Mouse (Mus musculus): ENCODE results near the gene Tiam2. TPM values are rescaled to one million over a fixed set of nuclear protein-coding genes. Genes with fewer than 3 reads are reported as not detected.
"Not testable (repeated sequence)": the region's sequence is repeated elsewhere in the genome, so short reads cannot be mapped to it uniquely, and the experiment has no call there.

Gene Tiam2
- polyA plus RNA-seq, 1 experiment from 2014 or later: 4.9 TPM

DNA sequence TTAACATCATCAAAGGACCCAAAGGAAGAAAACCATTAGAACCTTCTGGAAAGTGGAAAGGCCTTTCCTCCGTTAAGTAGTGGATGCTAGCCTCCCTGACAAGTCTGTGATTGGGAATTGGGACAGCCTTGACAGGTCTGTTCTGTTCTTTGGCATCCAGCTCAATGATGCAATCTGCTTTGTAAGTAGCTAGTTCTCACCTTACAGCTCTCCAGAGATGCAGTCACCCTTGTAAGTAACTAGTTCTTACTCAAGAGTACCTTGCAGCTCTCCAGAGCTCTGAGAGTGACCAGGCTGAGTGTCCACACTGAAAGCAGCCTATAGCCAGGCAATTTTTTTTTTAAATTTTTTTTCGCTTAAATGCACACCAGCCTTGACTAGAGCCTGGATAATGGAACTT is 21.4 kb downstream of the Tiam2 start:
- Histone ChIP-seq H3K9ac (replicated peaks) (no peak overlapping the region), H3K4me1 (replicated peaks) (peaks cover 7% of the 10 kb centered on the region; the same call in 1 of the 2 replicates), H3K9me3 (no peaks in the 10 kb centered on the region), H3K4me2 (replicated peaks) (no peak overlapping the region), H3K27ac (no peak overlapping the region), H3K27me3 (no peaks in the 10 kb centered on the region), H3K36me3 (no peaks in the 10 kb centered on the region), H3K4me3 (replicated peaks) (no peak overlapping the region)
- ATAC-seq: no peak
- WGBS: 85% methylated on average over 2 of the region's 2 CpGs

DNA sequence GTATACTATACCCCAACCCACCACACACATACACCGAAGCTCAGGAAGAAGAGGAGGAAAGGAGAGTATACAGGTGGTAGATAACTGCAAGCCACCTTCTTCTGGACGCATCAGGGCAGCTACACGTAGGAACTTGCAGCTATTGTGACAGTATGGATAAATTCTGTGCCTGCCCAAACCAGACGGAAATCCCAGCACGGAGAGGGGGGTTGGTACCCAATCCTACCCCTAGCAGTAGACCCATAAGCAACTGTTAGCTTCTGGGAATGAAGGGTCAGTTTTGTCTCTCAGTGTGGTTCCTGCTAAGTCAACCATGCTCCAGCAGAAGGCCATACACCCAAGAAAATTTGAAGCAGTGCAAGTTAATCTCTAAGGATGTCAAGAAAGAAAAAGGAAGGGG is 23.0 kb downstream of the Tiam2 start:
- no peak overlapping the region for H3K27ac ChIP-seq
- H3K27me3 ChIP-seq: no peaks in the 10 kb centered on the region
- H3K4me3 ChIP-seq (replicated peaks): no peak overlapping the region
- no peak for ATAC-seq
- H3K9ac ChIP-seq (replicated peaks): no peak overlapping the region
- no peak overlapping the region for H3K4me2 ChIP-seq (replicated peaks)
- H3K9me3 ChIP-seq: no peaks in the 10 kb centered on the region
- 89% methylated on average over 5 of the region's 5 CpGs for whole genome bisulfite sequencing
- H3K36me3 ChIP-seq: no peaks in the 10 kb centered on the region
- H3K4me1 ChIP-seq (replicated peaks): peaks cover 7% of the 10 kb centered on the region; the same call in 1 of the 2 replicates

DNA sequence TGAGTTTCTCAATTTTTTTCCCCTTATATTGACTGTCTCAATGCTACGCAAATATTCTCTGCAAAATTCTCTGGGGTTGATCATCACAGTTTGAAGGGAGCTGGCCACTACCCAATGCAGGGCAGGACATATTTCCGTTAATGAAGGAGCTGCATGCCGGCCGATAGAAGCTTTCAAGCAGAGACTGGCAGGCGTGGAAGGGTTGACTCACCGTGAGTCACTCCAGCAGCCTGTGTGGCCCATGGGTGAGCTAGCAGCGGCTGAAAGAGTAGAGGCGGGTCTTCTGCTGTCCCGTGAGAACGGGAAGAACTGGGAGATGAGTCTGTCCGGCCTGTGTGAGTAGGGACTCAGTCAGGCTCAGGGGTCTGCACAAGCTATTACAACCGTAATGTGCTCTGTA is 23.6 kb downstream of the Tiam2 start:
- ATAC-seq: no peak
- no peaks in the 10 kb centered on the region for H3K27me3 ChIP-seq
- H3K4me1 ChIP-seq (replicated peaks): peaks cover 4% of the 10 kb centered on the region; the same call in 1 of the 2 replicates
- no peak overlapping the region for H3K4me2 ChIP-seq (replicated peaks)
- no peaks in the 10 kb centered on the region for H3K9me3 ChIP-seq
- no peak overlapping the region for H3K4me3 ChIP-seq (replicated peaks)
- no peaks in the 10 kb centered on the region for H3K36me3 ChIP-seq
- no peak overlapping the region for H3K9ac ChIP-seq (replicated peaks)
- 80% methylated on average over 12 of the region's 12 CpGs for WGBS
- H3K27ac ChIP-seq: no peak overlapping the region

DNA sequence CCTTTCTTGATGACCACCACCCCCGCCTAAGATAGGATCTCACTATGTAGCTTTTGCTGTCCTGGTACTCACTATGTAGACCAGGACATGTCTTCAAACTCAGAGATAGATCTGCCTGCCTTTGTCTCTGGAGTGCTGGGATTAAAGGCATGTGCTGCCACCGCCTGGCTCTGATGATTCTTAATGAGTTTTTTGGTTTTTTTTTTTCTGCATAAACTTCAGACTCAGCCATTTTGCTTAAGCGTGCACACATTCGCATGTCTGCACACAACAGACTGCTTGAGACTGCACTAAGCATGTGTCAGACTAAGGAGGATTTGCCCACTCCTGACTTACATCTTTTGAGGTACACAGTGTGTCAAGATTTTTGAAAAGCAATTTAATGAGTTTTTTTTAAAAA is 24.0 kb downstream of the Tiam2 start:
- WGBS: 81% methylated on average over 4 of the region's 4 CpGs
- Histone ChIP-seq H3K9me3 (no peaks in the 10 kb centered on the region), H3K36me3 (no peaks in the 10 kb centered on the region), H3K4me1 (replicated peaks) (no peaks in the 10 kb centered on the region), H3K9ac (replicated peaks) (no peak overlapping the region), H3K4me2 (replicated peaks) (no peak overlapping the region), H3K27ac (no peak overlapping the region), H3K4me3 (replicated peaks) (no peak overlapping the region), H3K27me3 (no peaks in the 10 kb centered on the region)
- no peak for ATAC-seq

DNA sequence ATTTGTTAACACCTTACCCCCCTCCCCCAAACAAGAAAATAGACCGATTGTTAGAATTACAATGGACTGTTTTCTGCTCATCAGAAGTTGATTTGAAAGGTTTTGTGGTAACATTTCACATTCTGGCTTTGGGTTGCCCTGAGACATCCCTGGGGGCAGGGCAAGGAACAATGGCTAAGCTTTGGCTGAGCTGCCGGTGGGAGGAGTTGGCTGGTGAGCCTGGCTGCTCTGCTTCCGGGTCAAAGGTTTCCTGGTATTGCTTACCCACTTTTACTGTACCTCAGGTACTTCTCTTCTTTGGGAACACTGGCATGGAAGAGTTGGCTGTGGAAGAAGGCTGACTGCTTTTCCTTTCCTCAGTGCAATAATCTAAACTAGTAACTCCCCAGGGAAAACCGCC is 25.3 kb downstream of the Tiam2 start:
- no peaks in the 10 kb centered on the region for H3K36me3 ChIP-seq
- ATAC-seq: no peak
- 58% methylated on average over 4 of the region's 4 CpGs for WGBS
- no peak overlapping the region for H3K9ac ChIP-seq (replicated peaks)
- no peaks in the 10 kb centered on the region for H3K9me3 ChIP-seq
- H3K4me3 ChIP-seq (replicated peaks): no peak overlapping the region
- no peak overlapping the region for H3K4me2 ChIP-seq (replicated peaks)
- H3K27me3 ChIP-seq: no peaks in the 10 kb centered on the region
- no peak overlapping the region for H3K27ac ChIP-seq
- H3K4me1 ChIP-seq (replicated peaks): peaks cover 3% of the 10 kb centered on the region; the same call in 1 of the 2 replicates

DNA sequence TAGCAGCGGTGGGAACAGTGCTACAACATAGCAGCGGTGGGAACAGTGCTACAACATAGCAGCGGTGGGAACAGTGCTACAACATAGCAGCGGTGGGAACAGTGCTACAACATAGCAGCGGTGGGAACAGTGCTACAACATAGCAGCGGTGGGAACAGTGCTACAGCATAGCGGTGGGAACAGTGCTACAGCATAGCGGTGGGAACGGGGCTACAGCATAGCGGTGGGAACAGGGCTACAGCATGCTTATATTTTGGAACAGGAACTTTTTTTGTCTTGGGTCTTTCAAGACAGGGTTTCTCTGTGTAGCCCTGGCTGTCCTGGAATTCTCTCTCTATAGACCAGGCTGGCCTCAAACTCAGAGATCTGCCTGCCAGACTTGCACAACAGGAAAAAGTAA is 26.8 kb downstream of the Tiam2 start:
- H3K27ac ChIP-seq; H3K36me3 ChIP-seq; H3K9ac ChIP-seq (replicated peaks); H3K4me3 ChIP-seq (replicated peaks); H3K4me1 ChIP-seq (replicated peaks); H3K4me2 ChIP-seq (replicated peaks); H3K9me3 ChIP-seq; H3K27me3 ChIP-seq; ATAC-seq: not testable (repeated sequence)
- WGBS: 95% methylated on average over 10 of the region's 10 CpGs

DNA sequence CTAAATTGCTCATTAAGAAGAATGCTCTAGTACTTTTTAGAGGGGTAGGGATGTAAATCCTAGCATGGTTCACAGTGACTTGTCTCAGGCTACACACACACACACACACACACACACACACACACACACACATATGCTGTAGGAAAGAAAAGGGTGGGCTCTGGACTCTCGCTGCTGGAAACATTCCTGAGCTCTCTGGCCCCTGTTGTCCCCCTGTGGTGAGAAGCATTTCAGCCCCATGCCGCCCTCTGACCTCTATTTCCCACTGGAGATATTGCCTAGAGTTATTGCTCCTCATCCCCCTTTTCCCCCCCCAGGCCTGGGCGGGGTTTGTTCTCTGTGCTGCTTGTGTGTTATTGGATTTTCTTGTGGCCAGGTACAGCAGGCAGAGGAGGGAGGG is 28.5 kb downstream of the Tiam2 start:
- Histone ChIP-seq H3K27ac (no peak overlapping the region), H3K27me3 (no peaks in the 10 kb centered on the region), H3K4me1 (replicated peaks) (peaks cover 8% of the 10 kb centered on the region; the same call in 1 of the 2 replicates), H3K4me2 (replicated peaks) (no peak overlapping the region), H3K36me3 (no peaks in the 10 kb centered on the region), H3K4me3 (replicated peaks) (no peak overlapping the region), H3K9me3 (no peaks in the 10 kb centered on the region), H3K9ac (replicated peaks) (no peak overlapping the region)
- WGBS: 51% methylated on average over 3 of the region's 3 CpGs
- ATAC-seq: no peak

DNA sequence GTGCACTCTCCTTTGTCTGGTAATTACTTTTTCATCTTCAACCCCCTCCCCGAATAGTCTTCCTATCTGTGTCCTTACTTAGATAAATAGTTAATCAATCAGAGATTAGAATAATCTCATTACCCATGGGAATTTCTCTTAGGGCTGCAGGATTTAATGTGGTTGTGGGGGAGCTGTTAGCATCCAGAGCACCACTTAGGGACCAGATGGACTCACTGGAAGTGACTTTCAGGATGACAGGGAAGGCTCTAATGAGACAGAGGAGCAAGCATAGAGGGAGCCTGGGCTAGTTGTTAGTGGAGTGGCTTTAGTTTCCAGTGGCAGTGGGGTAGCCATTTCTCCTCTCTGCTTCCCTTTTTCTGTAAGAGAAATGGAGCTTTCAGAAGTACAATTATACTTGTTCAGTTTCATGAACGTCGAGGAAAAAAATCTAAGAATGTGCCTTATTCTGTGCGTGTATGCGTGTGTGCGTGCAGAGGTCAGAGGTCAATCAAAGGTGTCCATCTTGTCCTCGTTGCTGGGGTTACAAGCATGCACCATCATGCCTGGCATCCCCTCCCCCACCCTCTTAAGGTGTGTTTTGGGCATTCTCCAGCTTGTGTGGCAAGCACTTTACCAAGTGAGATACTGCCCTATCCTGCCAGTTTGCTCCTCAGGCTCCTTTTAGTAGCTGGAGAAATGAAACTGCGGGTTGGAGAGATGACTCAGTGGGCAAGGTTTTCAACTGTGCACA is 30.4 kb downstream of the Tiam2 start:
- ATAC-seq: peak; percentile 68
- Histone ChIP-seq H3K9ac (replicated peaks) (no peak overlapping the region), H3K4me3 (replicated peaks) (no peak overlapping the region), H3K9me3 (no peaks in the 10 kb centered on the region), H3K27me3 (no peaks in the 10 kb centered on the region), H3K4me2 (replicated peaks) (no peak overlapping the region), H3K36me3 (no peaks in the 10 kb centered on the region), H3K4me1 (replicated peaks) (peaks cover 8% of the 10 kb centered on the region; the same call in 1 of the 2 replicates), H3K27ac (no peak overlapping the region)
- WGBS: 79% methylated on average over 8 of the region's 8 CpGs

DNA sequence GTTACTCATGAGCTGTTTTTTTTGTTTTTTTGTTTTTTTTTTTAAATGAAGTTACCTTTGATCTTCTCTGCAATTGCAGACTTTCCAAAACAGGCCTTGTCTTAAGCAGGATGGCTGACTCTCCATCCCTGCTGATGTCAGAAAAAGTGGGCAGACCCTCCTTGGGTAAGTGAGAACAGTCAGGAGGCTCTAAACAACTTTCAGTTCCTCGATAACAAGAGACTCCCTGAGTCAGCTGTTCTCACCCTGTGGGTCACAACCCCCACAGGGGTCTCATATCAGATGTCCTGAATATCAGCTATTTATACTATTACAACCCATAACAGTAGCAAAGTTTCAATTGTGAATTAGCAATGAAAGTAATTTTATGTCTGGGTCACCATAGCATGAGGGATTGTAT is 33.9 kb downstream of the Tiam2 start:
- no peak overlapping the region for H3K9ac ChIP-seq (replicated peaks)
- H3K4me1 ChIP-seq (replicated peaks): peaks cover 8% of the 10 kb centered on the region; the same call in 1 of the 2 replicates
- no peaks in the 10 kb centered on the region for H3K27me3 ChIP-seq
- no peak overlapping the region for H3K27ac ChIP-seq
- no peak overlapping the region for H3K4me2 ChIP-seq (replicated peaks)
- no peak overlapping the region for H3K4me3 ChIP-seq (replicated peaks)
- WGBS: 37% methylated on average over 1 of the region's 1 CpGs
- no peak for ATAC-seq
- no peaks in the 10 kb centered on the region for H3K36me3 ChIP-seq
- no peaks in the 10 kb centered on the region for H3K9me3 ChIP-seq

DNA sequence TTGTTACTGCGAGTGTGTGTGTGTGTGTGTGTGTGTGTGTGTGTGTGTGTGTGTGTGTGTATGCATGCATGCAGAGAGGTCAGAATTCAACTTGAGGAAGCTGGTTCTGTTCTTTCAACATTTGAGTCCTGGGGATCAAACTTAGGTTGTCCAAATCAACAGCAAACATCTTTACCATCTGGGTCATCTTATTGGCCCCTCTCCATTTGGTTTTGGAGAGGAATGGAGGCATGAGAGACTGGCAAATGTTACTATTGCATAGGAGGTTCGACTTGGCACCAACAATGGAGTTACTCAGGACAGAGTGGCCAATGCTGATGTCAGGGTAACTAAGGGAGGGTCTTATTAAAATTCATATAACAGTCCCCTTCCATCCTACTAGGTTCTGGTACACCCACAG is 35.4 kb downstream of the Tiam2 start:
- Histone ChIP-seq H3K4me2 (replicated peaks) (no peak overlapping the region), H3K27me3 (no peaks in the 10 kb centered on the region), H3K4me3 (replicated peaks) (no peak overlapping the region), H3K27ac (no peak overlapping the region), H3K4me1 (replicated peaks) (peaks cover 4% of the 10 kb centered on the region; the same call in 1 of the 2 replicates), H3K9ac (replicated peaks) (no peak overlapping the region), H3K9me3 (no peaks in the 10 kb centered on the region), H3K36me3 (no peaks in the 10 kb centered on the region)
- 90% methylated on average over 2 of the region's 2 CpGs for WGBS
- ATAC-seq: no peak

DNA sequence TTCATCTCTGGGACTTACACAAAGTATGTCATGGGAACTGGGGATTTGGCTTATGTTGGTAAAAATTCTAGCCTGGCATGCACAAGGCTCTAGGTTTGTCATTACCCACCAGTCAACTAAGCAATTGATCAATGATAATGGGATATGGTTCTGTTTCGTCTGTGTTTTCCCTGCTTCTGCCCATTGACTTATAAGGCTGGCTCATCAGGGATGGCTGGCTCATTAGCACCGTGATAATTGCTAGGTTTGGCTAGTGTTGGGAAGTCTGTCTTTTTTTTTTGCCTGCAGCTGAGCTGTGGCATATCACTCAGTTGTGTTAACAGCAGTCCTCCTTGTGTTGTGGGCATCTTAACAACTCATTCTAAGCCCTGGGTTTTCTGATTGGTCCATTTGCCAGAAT is 36.8 kb downstream of the Tiam2 start:
- H3K9me3 ChIP-seq: no peaks in the 10 kb centered on the region
- no peaks in the 10 kb centered on the region for H3K4me1 ChIP-seq (replicated peaks)
- no peaks in the 10 kb centered on the region for H3K27me3 ChIP-seq
- ATAC-seq: no peak
- no peaks in the 10 kb centered on the region for H3K36me3 ChIP-seq
- no peak overlapping the region for H3K9ac ChIP-seq (replicated peaks)
- no peak overlapping the region for H3K4me3 ChIP-seq (replicated peaks)
- H3K27ac ChIP-seq: no peak overlapping the region
- 77% methylated on average over 2 of the region's 2 CpGs for WGBS
- H3K4me2 ChIP-seq (replicated peaks): no peak overlapping the region

DNA sequence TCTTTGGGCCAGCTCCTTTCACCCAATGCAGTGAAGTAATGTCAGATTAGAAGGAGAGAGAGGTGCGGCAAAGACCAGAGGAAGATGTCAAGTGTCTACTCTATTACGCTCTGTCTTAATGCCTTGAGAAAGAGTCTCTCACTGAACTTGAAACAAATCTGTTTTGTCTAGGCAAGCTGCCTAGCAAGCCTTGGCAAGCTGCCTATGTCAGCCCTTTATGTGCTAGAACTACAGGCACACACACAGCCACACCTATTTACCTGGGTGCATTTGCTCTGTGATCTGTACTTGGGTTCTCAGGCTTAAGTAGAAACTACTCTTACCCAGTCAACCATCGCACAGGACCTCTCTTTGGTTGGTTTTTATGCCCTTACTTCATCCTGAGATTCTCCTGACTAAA is 40.4 kb downstream of the Tiam2 start:
- WGBS: 88% methylated on average over 3 of the region's 3 CpGs
- H3K36me3 ChIP-seq: no peaks in the 10 kb centered on the region

DNA sequence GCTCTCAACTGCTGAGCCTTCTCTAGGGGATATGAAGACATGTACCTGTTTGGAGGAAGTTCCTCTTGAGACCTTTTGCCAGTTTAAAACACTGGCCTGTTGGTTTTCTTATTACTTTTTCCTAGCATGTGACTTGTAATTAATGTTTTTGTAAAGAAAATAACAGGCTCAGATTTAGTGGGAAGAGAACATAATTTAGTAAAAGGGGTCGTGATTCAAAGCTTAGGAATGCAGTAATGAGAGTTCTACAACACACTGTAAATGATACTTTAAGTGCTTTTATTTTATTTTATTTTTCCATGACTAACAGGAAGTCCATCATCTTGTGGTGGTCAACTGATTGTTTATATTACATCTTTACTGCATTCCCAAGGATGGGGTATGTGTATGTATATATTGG is 42.0 kb downstream of the Tiam2 start:
- 80% methylated on average over 1 of the region's 1 CpGs for WGBS
- H3K27ac ChIP-seq: no peak overlapping the region
- no peaks in the 10 kb centered on the region for H3K4me1 ChIP-seq (replicated peaks)

More for the DNA sequence above, 40.4 kb downstream of the Tiam2 start:
- Histone ChIP-seq H3K9me3 (no peaks in the 10 kb centered on the region), H3K4me2 (replicated peaks) (no peak overlapping the region), H3K4me1 (replicated peaks) (no peaks in the 10 kb centered on the region), H3K4me3 (replicated peaks) (no peak overlapping the region), H3K27ac (no peak overlapping the region), H3K9ac (replicated peaks) (no peak overlapping the region), H3K27me3 (no peaks in the 10 kb centered on the region)
- no peak for ATAC-seq

More for the DNA sequence above, 42.0 kb downstream of the Tiam2 start:
- H3K4me2 ChIP-seq (replicated peaks): no peak overlapping the region
- no peak overlapping the region for H3K4me3 ChIP-seq (replicated peaks)
- H3K27me3 ChIP-seq: no peaks in the 10 kb centered on the region
- no peak for ATAC-seq
- H3K36me3 ChIP-seq: no peaks in the 10 kb centered on the region
- no peaks in the 10 kb centered on the region for H3K9me3 ChIP-seq
- no peak overlapping the region for H3K9ac ChIP-seq (replicated peaks)

Data from midbrain, embryonic 13.5 days (tissue).